In the genomic region with DNA sequence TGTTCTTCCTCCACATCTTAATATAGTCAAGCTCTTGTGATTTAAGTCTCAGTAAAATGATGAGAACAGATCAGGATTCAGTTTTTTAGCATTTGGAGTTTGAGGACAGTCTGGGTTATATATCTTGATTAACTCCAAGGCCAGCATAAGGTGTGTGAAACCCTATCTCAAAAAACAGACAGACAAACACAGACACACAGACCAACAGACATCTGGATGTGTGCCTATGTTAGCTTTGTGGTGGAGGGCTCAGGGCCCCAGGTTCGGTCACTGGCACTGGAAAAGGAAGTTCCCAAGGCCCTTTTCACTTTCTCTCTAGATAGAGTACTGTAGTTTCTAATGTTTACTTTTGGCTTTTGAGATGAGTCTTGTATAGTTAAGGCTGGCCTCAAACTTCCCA, we compare ENCODE assay signal across 32 mouse cellular contexts. TPM values are rescaled to one million over a fixed set of nuclear protein-coding genes. Genes with fewer than 3 reads are reported as not detected.
A peak's percentile ranks its signal among the peaks of the same experiment; 100 is the strongest.
DNase-seq lines count a peak whose midpoint lies in the region; ATAC-seq and TF ChIP-seq lines count a peak whose summit lies in the region.
"Had no signal": no experiment of that assay in that cellular context is flagged by ENCODE, and none has a peak within 500 bp of the region (broad histone marks: within the 10 kb centered on the region; RNA-seq: fewer than 3 reads in every experiment).

No protein-coding gene starts in this region.

- ATAC-seq in erythroblast, adult 5-6 weeks (replicated peaks; ENCODE audit: low FRiP score, poor library complexity, severe bottlenecking) = peak; percentile 51; the same call in 1 of the 2 replicates
- peak; percentile 85 for ATAC-seq in liver, embryonic 12.5 days
- ATAC-seq in liver, postnatal 0 days = peak; percentile 64
- no peak for ATAC-seq in cerebellum, adult (ENCODE audit: insufficient number of reproducible peaks, low FRiP score, low TSS enrichment)
- ATAC-seq: forebrain, embryonic 13.5 days; inflammation-experienced regulatory T-cells, adult 6 months; midbrain, embryonic 16.5 days had no signal

- no peak for TF ChIP-seq CTCF in liver, postnatal 0 days (IDR thresholded peaks at IDR 0.05; ENCODE audit: low read depth)

- H3K9ac ChIP-seq in liver, embryonic 12.5 days = no peak overlapping the region
- peak overlapping the region; percentile 8; the same call in 1 of the 2 replicates for H3K9ac ChIP-seq in liver, postnatal 0 days (replicated peaks)
- H3K9ac ChIP-seq: embryonic facial prominence, embryonic 13.5 days; forebrain, embryonic 13.5 days; hindbrain, embryonic 15.5 days; limb, embryonic 13.5 days had no signal

- peak; percentile 48; the same call in 1 of the 2 replicates for TF ChIP-seq EP300 in liver, postnatal 0 days (IDR thresholded peaks at IDR 0.05; ENCODE audit: low read depth)

- no peaks in the 10 kb centered on the region for H3K36me3 ChIP-seq in liver, embryonic 12.5 days
- no peaks in the 10 kb centered on the region for H3K36me3 ChIP-seq in liver, postnatal 0 days (replicated peaks; ENCODE audit: insufficient read depth, low read length)
- H3K36me3 ChIP-seq: embryonic facial prominence, embryonic 13.5 days; hindbrain, embryonic 15.5 days; limb, embryonic 13.5 days had no signal

- WGBS in liver, embryonic 12.5 days (ENCODE audit: insufficient replicate concordance) = 11% methylated on average over 1 of the region's 1 CpGs
- 28% methylated on average over 1 of the region's 1 CpGs for WGBS in liver, postnatal 0 days (ENCODE audit: insufficient replicate concordance)

- H3K27ac ChIP-seq in liver, embryonic 12.5 days = peak overlapping the region; percentile 76
- 0 out of 2 replicates have a peak overlapping the region, but pooled peaks have one; percentile 24 for H3K27ac ChIP-seq in liver, postnatal 0 days (ENCODE audit: low read depth)
- H3K27ac ChIP-seq: embryonic facial prominence, embryonic 13.5 days; forebrain, embryonic 13.5 days; hindbrain, embryonic 15.5 days; limb, embryonic 13.5 days; stomach, postnatal 0 days had no signal

- H3K27me3 ChIP-seq in liver, embryonic 12.5 days (replicated peaks) = no peaks in the 10 kb centered on the region
- no peaks in the 10 kb centered on the region for H3K27me3 ChIP-seq in liver, postnatal 0 days (ENCODE audit: insufficient read depth, low read length)
- H3K27me3 ChIP-seq: embryonic facial prominence, embryonic 13.5 days; forebrain, embryonic 13.5 days; hindbrain, embryonic 15.5 days; limb, embryonic 13.5 days had no signal

- H3K4me1 ChIP-seq in liver, embryonic 12.5 days = peaks cover 62% of the 10 kb centered on the region
- H3K4me1 ChIP-seq in liver, postnatal 0 days (ENCODE audit: insufficient read depth) = peaks cover 7% of the 10 kb centered on the region
- H3K4me1 ChIP-seq: embryonic facial prominence, embryonic 13.5 days had no signal

- H3K4me3 ChIP-seq in liver, embryonic 12.5 days = no peak overlapping the region
- no peak overlapping the region for H3K4me3 ChIP-seq in liver, postnatal 0 days (ENCODE audit: low read depth, low read length)
- H3K4me3 ChIP-seq: embryonic facial prominence, embryonic 13.5 days; erythroblast, embryonic 14.5 days; forebrain, embryonic 13.5 days; hindbrain, embryonic 15.5 days; limb, embryonic 13.5 days had no signal

- H3K9me3 ChIP-seq in liver, embryonic 12.5 days (replicated peaks) = no peaks in the 10 kb centered on the region
- H3K9me3 ChIP-seq in liver, postnatal 0 days (ENCODE audit: low read length) = no peaks in the 10 kb centered on the region
- H3K9me3 ChIP-seq: embryonic facial prominence, embryonic 13.5 days; forebrain, embryonic 13.5 days; hindbrain, embryonic 15.5 days; limb, embryonic 13.5 days had no signal

- peak overlapping the region; percentile 36 for H3K4me2 ChIP-seq in liver, embryonic 12.5 days
- H3K4me2 ChIP-seq in liver, postnatal 0 days (ENCODE audit: low read depth, low read length) = 0 out of 2 replicates have a peak overlapping the region, but pooled peaks have one; percentile 4
- H3K4me2 ChIP-seq: embryonic facial prominence, embryonic 13.5 days; forebrain, embryonic 13.5 days; hindbrain, embryonic 15.5 days; limb, embryonic 13.5 days; midbrain, embryonic 11.5 days had no signal

- peak; percentile 50 for DNase-seq in heart, adult 11 months
- no peak for DNase-seq in heart, adult 18-20 months
- no peak for DNase-seq in liver, postnatal 0 days
- DNase-seq in layer of hippocampus, adult 8-10 months (ENCODE audit: low spot score in 2 of 2) = no peak
- DNase-seq in c-Kit-positive CD71-positive TER-119-positive erythroid progenitor cells, embryonic 14.5 days (ENCODE audit: low spot score) = no peak
- DNase-seq: adrenal gland, adult 2 months; adrenal gland, postnatal 36 days; cerebellum, adult 9-10 months; cerebellum, postnatal 36 days; embryo, embryonic 11 days; gastrocnemius, postnatal 36 days; heart, postnatal 36 days; kidney, adult 11 months; kidney, postnatal 14 days; lung, adult 2 months; lung, postnatal 10 days; right cerebral cortex, postnatal 25 days; spleen, adult 18-20 months; thymus, adult 18-20 months; thymus, postnatal 25 days had no signal

RNA-seq across cellular contexts. Expression of a gene that starts 23.8 kb away (rescaled TPM):
- total RNA-seq in heart, adult 18-20 months (2021) = 10 to 100 TPM; 29.2 TPM
- 4.8 and 11.5 TPM in 2 replicates for total RNA-seq in erythroblast, adult 5-6 weeks (2015; ENCODE audit: low replicate concordance)
- total RNA-seq in erythroblast, adult 5-6 weeks (2017; ENCODE audit: low replicate concordance) = 12.9 and 17.1 TPM in 2 replicates
- 7.2 and 7.4 TPM in 2 replicates for polyA plus RNA-seq in liver, embryonic 12.5 days (2016; fragmentation: Nextera tagmentation; extraction: Ambion mirVana)
- polyA plus RNA-seq in liver, postnatal 0 days (2015; fragmentation: Nextera tagmentation; extraction: Ambion mirVana) = 2.4 and 2.8 TPM in 2 replicates
- 10 to 100 TPM; 49.6 to 54.8 (median 52.7) TPM for total RNA-seq in layer of hippocampus, adult 8-10 months (2022)
